In the genomic region with DNA sequence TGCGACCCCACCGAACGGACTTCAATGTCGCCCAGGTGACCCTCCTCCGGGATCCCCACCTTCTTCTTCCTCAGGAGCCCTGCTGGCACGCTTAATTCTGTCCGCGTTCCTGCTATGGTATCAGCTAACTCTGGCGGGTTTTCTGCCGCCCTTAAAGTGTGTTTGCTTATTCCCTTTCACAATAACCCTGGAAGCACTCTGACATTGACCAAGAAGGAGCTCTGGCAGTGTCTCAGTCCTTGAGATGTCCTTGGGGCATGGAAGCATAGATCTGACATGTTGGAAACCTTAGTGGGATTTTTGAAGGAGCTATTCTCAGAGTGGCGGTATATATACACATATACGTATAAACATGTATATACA, we compare ENCODE assay signal across 8 mouse cellular contexts. TPM values are rescaled to one million over a fixed set of nuclear protein-coding genes. Genes with fewer than 3 reads are reported as not detected.
DNase-seq lines count a peak whose midpoint lies in the region; ATAC-seq and TF ChIP-seq lines count a peak whose summit lies in the region.

No protein-coding gene starts in this region.

- WGBS in heart, embryonic 10.5 days = 4% methylated on average over 12 of the region's 12 CpGs
- 5% methylated on average over 12 of the region's 12 CpGs for WGBS in forebrain, embryonic 13.5 days
- 3% methylated on average over 12 of the region's 12 CpGs for WGBS in liver, embryonic 13.5 days (ENCODE audit: insufficient replicate concordance)

- no peaks in the 10 kb centered on the region for H3K9me3 ChIP-seq in heart, embryonic 10.5 days
- no peaks in the 10 kb centered on the region for H3K9me3 ChIP-seq in E14TG2a.4 (ENCODE audit: low read length)
- H3K9me3 ChIP-seq in forebrain, embryonic 13.5 days (replicated peaks) = no peaks in the 10 kb centered on the region
- H3K9me3 ChIP-seq in liver, embryonic 13.5 days (replicated peaks) = no peaks in the 10 kb centered on the region

- TF ChIP-seq CTCF in E14TG2a.4 (conservative IDR thresholded peaks at IDR 0.05; ENCODE audit: low read length) = no peak

- H3K9ac ChIP-seq in forebrain, embryonic 13.5 days = peak overlapping the region; percentile 68
- H3K9ac ChIP-seq in liver, embryonic 13.5 days = peak overlapping the region; percentile 84

- H3K27me3 ChIP-seq in heart, embryonic 10.5 days (ENCODE audit: insufficient read depth, poor library complexity, severe bottlenecking) = no peaks in the 10 kb centered on the region
- peaks cover 22% of the 10 kb centered on the region for H3K27me3 ChIP-seq in E14TG2a.4 (ENCODE audit: insufficient read depth, low read length)
- H3K27me3 ChIP-seq in forebrain, embryonic 13.5 days = no peaks in the 10 kb centered on the region; the same call in 1 of the 2 replicates
- H3K27me3 ChIP-seq in liver, embryonic 13.5 days = peaks cover 11% of the 10 kb centered on the region; the same call in 1 of the 2 replicates

- H3K36me3 ChIP-seq in heart, embryonic 10.5 days = peaks cover 16% of the 10 kb centered on the region
- H3K36me3 ChIP-seq in E14TG2a.4 (ENCODE audit: insufficient read depth, low read length) = peaks cover 18% of the 10 kb centered on the region
- H3K36me3 ChIP-seq in forebrain, embryonic 13.5 days (ENCODE audit: poor library complexity, severe bottlenecking) = peaks cover 16% of the 10 kb centered on the region
- H3K36me3 ChIP-seq in liver, embryonic 13.5 days = peaks cover 14% of the 10 kb centered on the region

- DNase-seq in heart, embryonic 10.5 days (ENCODE audit: low spot score) = no peak
- no peak for DNase-seq in heart, adult 11 months
- DNase-seq in liver, embryonic 13.5 days = no peak
- no peak for DNase-seq in left cerebral cortex, adult 9 months (ENCODE audit: low spot score in 2 of 2)
- DNase-seq in kidney, postnatal 36 days = no peak
- DNase-seq in cerebellum, postnatal 4 days (ENCODE audit: low spot score in 2 of 2) = no peak

- H3K4me3 ChIP-seq in heart, embryonic 10.5 days = peak overlapping the region; percentile 88
- H3K4me3 ChIP-seq in E14TG2a.4 (replicated peaks; ENCODE audit: low read length) = peak overlapping the region; percentile 87
- peak overlapping the region; percentile 74 for H3K4me3 ChIP-seq in forebrain, embryonic 13.5 days
- H3K4me3 ChIP-seq in liver, embryonic 13.5 days (replicated peaks) = peak overlapping the region; percentile 82

- peak overlapping the region; percentile 95 for H3K27ac ChIP-seq in heart, embryonic 10.5 days
- H3K27ac ChIP-seq in forebrain, embryonic 13.5 days = no peak overlapping the region
- H3K27ac ChIP-seq in liver, embryonic 13.5 days = peak overlapping the region; percentile 63; the same call in 1 of the 2 replicates

- no peak; the same call in 1 of the 2 replicates for ATAC-seq in forebrain, embryonic 13.5 days
- peak; percentile 40 for ATAC-seq in liver, embryonic 13.5 days (ENCODE audit: low read depth)

- peak overlapping the region; percentile 77 for H3K4me2 ChIP-seq in forebrain, embryonic 13.5 days
- peak overlapping the region; percentile 98 for H3K4me2 ChIP-seq in liver, embryonic 13.5 days

- peaks cover 18% of the 10 kb centered on the region for H3K4me1 ChIP-seq in heart, embryonic 10.5 days
- H3K4me1 ChIP-seq in E14TG2a.4 (replicated peaks; ENCODE audit: low read depth, low read length) = peaks cover 19% of the 10 kb centered on the region
- peaks cover 26% of the 10 kb centered on the region for H3K4me1 ChIP-seq in forebrain, embryonic 13.5 days
- peaks cover 20% of the 10 kb centered on the region for H3K4me1 ChIP-seq in liver, embryonic 13.5 days (replicated peaks)

RNA-seq across cellular contexts. Expression of a gene that starts 0.4 kb away (rescaled TPM):
- 8.0 and 9.1 TPM in 2 replicates for polyA plus RNA-seq in heart, embryonic 10.5 days (2016; fragmentation: Nextera tagmentation; extraction: Ambion mirVana)
- polyA plus RNA-seq in forebrain, embryonic 13.5 days (2015; fragmentation: Nextera tagmentation; extraction: Ambion mirVana) = 10.2 and 10.4 TPM in 2 replicates
- polyA plus RNA-seq in liver, embryonic 13.5 days (2015; fragmentation: Nextera tagmentation; extraction: Ambion mirVana) = 1.1 and 1.4 TPM in 2 replicates
